Mouse (Mus musculus) bone marrow macrophage, adult 2 months (primary cell): ENCODE data around the gene Col23a1. TPM values are rescaled to one million over a fixed set of nuclear protein-coding genes. Genes with fewer than 3 reads are reported as not detected.
A peak's percentile ranks its signal among the peaks of the same experiment; 100 is the strongest.

Experiments used
- H3K27ac ChIP-seq: 2 replicates; pipeline ENCODE4 v1.5.1; 2012; ENCODE audit warnings: low read depth, low read length; ENCODE audit not compliant: insufficient read depth
- H3K4me1 ChIP-seq: 2 replicates; pipeline ENCODE4 v1.6.1; 2012; ENCODE audit warnings: low read length; ENCODE audit not compliant: control insufficient read depth, insufficient read depth
- H3K4me3 ChIP-seq: 2 replicates; pipeline ENCODE4 v1.5.1; 2012; ENCODE audit warnings: mild to moderate bottlenecking, low read length, moderate library complexity; ENCODE audit not compliant: insufficient read depth
- CTCF ChIP-seq: IDR thresholded peaks from 2 replicates; pipeline ENCODE4 v1.5.1; 2012; ENCODE audit warnings: low read depth, mild to moderate bottlenecking, low read length, moderate library complexity
- POLR2A ChIP-seq: IDR thresholded peaks from 2 replicates; pipeline ENCODE4 v1.6.1; 2012; ENCODE audit warnings: mild to moderate bottlenecking, low read depth, low read length, borderline replicate concordance
- polyA plus RNA-seq: library from polyadenylated mRNA; stranded (reverse); fragments of >200 nt; gene quantifications from 2 replicates; pipeline ENCODE4 v1.2.4, GENCODE M21; 2012; ENCODE audit not compliant: missing spikeins, insufficient read depth, insufficient read length

Col23a1 gene
- polyA plus RNA-seq, 1 experiment: 0.13 TPM

GRCm38 (mm10) chr11:51443818-51444217, 154.1 kb downstream of the Col23a1 start:
- Histone ChIP-seq H3K4me3 (no peak overlapping the region), H3K4me1 (no peaks in the 10 kb centered on the region), H3K27ac (no peak overlapping the region)
- no peak for TF ChIP-seq CTCF
- no peak for TF ChIP-seq POLR2A

GRCm38 (mm10) chr11:51444649-51445048, 154.9 kb downstream of the Col23a1 start:
- no peaks in the 10 kb centered on the region for H3K4me1 ChIP-seq
- no peak overlapping the region for H3K27ac ChIP-seq
- no peak overlapping the region for H3K4me3 ChIP-seq
- no peak for TF ChIP-seq CTCF
- no peak for TF ChIP-seq POLR2A

GRCm38 (mm10) chr11:51446711-51447425, 157.1 kb downstream of the Col23a1 start:
- TF ChIP-seq CTCF: peak; percentile 78
- TF ChIP-seq POLR2A: no peak
- Histone ChIP-seq H3K4me3 (no peak overlapping the region), H3K4me1 (no peaks in the 10 kb centered on the region; the same call in 1 of the 2 replicates), H3K27ac (no peak overlapping the region)

- TF ChIP-seq POLR2A: no peak
- TF ChIP-seq CTCF: no peak
- H3K4me3 ChIP-seq: no peak overlapping the region
- H3K27ac ChIP-seq: no peak overlapping the region
- H3K4me1 ChIP-seq: no peaks in the 10 kb centered on the region; the same call in 1 of the 2 replicates
These were observed 158.5 kb downstream of the Col23a1 start for GRCm38 (mm10) chr11:51448256-51448655.

- Histone ChIP-seq H3K27ac (no peak overlapping the region), H3K4me3 (no peak overlapping the region), H3K4me1 (no peaks in the 10 kb centered on the region; the same call in 1 of the 2 replicates)
- TF ChIP-seq CTCF (no peak), POLR2A (no peak)
These were observed 159.0 kb downstream of the Col23a1 start for GRCm38 (mm10) chr11:51448680-51449079.

GRCm38 (mm10) chr11:51449881-51450280, 160.2 kb downstream of the Col23a1 start:
- H3K4me1 ChIP-seq: no peaks in the 10 kb centered on the region; the same call in 1 of the 2 replicates
- no peak overlapping the region for H3K4me3 ChIP-seq
- TF ChIP-seq CTCF: no peak
- TF ChIP-seq POLR2A: no peak
- H3K27ac ChIP-seq: no peak overlapping the region

- no peak for TF ChIP-seq POLR2A
- no peak for TF ChIP-seq CTCF
- H3K4me3 ChIP-seq: no peak overlapping the region
- H3K27ac ChIP-seq: no peak overlapping the region
- no peaks in the 10 kb centered on the region; the same call in 1 of the 2 replicates for H3K4me1 ChIP-seq
These were observed 161.6 kb downstream of the Col23a1 start for GRCm38 (mm10) chr11:51451281-51451680.

GRCm38 (mm10) chr11:51451925-51452324, 162.2 kb downstream of the Col23a1 start:
- no peak overlapping the region for H3K27ac ChIP-seq
- TF ChIP-seq CTCF: no peak
- no peak overlapping the region for H3K4me3 ChIP-seq
- no peaks in the 10 kb centered on the region; the same call in 1 of the 2 replicates for H3K4me1 ChIP-seq

GRCm38 (mm10) chr11:51453742-51454141, 164.0 kb downstream of the Col23a1 start:
- TF ChIP-seq CTCF (no peak), POLR2A (no peak)
- no peaks in the 10 kb centered on the region; the same call in 1 of the 2 replicates for H3K4me1 ChIP-seq
- H3K27ac ChIP-seq: no peak overlapping the region
- H3K4me3 ChIP-seq: no peak overlapping the region

GRCm38 (mm10) chr11:51455501-51455900, 165.8 kb downstream of the Col23a1 start:
- no peaks in the 10 kb centered on the region for H3K4me1 ChIP-seq
- no peak overlapping the region for H3K27ac ChIP-seq
- no peak overlapping the region for H3K4me3 ChIP-seq
- TF ChIP-seq POLR2A: no peak
- TF ChIP-seq CTCF: no peak
